Mouse (Mus musculus) macrophage (primary cell): ENCODE results near the gene Lbp. TPM values are rescaled to one million over a fixed set of nuclear protein-coding genes. Genes with fewer than 3 reads are reported as not detected.

ENCODE experiments used
- H3K27ac ChIP-seq: fragments of 350-480 bp; formaldehyde crosslinking; 2 replicates; pipeline ENCODE4 v1.9.0; 2021
- H3K36me3 ChIP-seq: fragments of 350-480 bp; formaldehyde crosslinking; 2 replicates; pipeline ENCODE4 v1.9.0; 2021; ENCODE audit errors: inconsistent target
- H3K4me3 ChIP-seq: fragments of 350-480 bp; formaldehyde crosslinking; 2 replicates; pipeline ENCODE4 v1.9.0; 2021; ENCODE audit errors: inconsistent target
- H3K79me2 ChIP-seq: fragments of 350-480 bp; formaldehyde crosslinking; 2 replicates; pipeline ENCODE4 v1.9.0; 2021; ENCODE audit errors: inconsistent target
- WGBS: methylation state at CpG from one replicate; pipeline ENCODE4 v1.1.7; 2026; ENCODE audit warnings: inconsistent platforms; ENCODE audit not compliant: missing documents; 5-methylcytosine and 5-hydroxymethylcytosine counted together
- polyA plus RNA-seq: library from polyadenylated mRNA; stranded (reverse); fragments of 250-400 nt; gene quantifications from 3 replicates; pipeline ENCODE4 v1.2.4, GENCODE M21; 2018; ENCODE audit warnings: inconsistent platforms

Gene Lbp
- polyA plus RNA-seq, 1 experiment from 2014 or later, result 3.7 TPM

DNA sequence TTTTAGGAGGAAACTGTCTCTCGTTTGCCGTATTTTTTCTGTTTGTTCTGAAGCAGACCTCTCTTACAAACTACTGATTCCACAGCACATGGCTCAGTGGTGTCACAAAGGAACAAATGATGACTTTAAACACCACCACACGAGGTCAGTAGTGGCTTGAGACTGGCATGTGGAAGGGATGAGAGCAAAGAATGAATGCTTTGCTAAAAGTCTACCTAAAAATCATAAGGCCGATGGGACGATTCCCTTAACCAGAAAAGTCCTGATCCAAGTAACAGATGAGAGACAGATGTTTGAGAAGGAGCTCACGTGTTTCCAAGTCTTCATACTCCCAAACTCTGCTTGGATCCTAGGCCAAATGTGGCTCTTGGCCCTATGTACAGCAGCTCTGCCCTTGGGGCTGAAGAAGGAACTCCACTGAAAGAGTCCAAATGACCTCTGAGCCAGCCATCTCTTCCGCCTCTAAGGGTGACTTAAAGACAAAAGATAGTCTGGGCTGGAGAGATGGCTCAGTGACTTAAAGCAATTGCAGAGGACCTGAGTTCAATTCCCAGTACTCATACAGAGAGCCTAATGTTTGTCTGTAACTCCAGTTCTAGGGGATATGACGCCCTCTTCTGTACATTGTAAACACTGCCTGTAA, 55.5 kb downstream of the Lbp start:
- WGBS, result 46% methylated on average over 8 of the region's 8 CpGs
- Histone ChIP-seq H3K27ac (peak overlapping the region; percentile 5; the same call in 1 of the 2 replicates), H3K4me3 (peak overlapping the region; percentile 74; the same call in 1 of the 2 replicates), H3K36me3 (peaks cover 25% of the 10 kb centered on the region), H3K79me2 (peaks cover 29% of the 10 kb centered on the region)

DNA sequence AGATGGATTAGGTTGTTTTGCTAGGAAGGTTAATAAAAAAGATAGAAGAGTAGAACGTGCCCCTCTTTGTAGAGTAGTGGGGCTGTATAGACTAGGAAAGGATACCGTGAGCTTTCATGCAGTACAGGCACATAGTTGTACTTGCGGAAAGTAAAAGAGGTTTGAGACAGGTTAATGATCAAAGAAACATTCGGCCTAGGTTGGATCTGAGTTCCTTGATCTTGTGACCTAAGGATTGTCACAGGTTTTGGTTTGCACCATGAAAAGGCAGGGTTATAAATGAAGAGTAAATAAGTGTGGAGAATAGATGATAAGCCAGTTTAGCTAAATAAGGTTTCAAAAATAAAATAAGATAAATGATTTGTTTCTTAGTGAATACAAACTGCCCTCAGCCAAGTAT, 57.9 kb downstream of the Lbp start:
- Histone ChIP-seq H3K4me3 (no peak overlapping the region), H3K27ac (no peak overlapping the region), H3K36me3 (peaks cover 2% of the 10 kb centered on the region; the same call in 1 of the 2 replicates), H3K79me2 (peaks cover 21% of the 10 kb centered on the region)
- WGBS, result 94% methylated on average over 4 of the region's 4 CpGs

DNA sequence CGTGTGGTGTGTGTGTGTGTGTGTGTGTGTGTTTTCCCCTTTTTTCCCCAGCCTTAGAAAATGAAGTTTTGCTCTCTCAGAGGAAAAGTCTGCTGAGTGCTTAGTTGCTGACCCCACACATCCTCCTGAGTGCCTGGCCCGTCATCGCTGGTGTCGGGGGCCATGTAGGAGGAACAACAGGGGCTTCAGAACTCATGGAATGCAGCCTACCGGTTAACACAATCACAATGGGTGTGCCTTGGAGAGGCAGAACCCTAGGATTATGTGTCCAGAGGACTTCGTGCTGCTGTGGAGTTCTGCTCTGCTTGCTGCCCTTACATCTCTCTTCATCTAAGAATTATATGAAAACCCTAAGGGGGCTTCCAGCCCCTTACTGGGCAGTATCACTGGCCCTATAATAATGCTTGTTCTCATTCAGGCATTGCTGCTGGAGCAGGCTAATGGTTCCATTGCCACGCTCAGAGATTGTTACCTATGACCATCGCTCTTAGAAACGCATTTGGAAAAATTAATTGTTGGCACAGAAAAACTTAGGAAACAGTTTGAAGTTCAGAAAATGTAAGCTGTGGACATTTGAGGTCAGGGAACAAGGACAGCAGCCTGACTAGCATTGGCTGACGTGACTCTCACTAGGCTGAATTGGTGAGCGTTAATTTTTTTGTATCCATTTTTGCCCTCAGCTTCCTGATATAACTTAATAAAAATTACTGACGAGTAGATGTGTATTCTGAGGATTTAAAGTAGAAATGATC, 59.0 kb downstream of the Lbp start:
- Histone ChIP-seq H3K36me3 (no peaks in the 10 kb centered on the region), H3K79me2 (peaks cover 10% of the 10 kb centered on the region), H3K27ac (no peak overlapping the region), H3K4me3 (no peak overlapping the region)
- WGBS, result 86% methylated on average over 12 of the region's 12 CpGs

DNA sequence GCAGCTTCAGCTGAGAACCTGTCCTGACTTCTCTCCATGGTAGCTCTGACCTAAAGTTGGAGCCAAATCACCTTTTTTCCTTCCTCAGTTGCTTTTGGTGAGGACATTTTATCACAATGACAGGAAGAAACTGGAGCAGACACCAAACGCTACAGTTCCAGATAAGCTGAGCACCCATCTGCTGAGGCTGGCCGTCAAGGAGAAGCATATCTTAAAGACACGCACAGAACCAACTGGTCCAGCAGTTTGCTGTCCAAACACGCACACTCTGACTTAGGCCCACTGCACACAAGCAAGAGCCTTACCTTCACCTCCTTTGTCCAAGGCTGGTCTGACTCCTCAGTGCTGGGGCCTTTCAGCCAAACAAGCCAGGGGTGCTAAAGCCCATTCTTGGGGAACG, 61.4 kb downstream of the Lbp start:
- Histone ChIP-seq H3K27ac (no peak overlapping the region), H3K4me3 (no peak overlapping the region)
- WGBS, result 93% methylated on average over 5 of the region's 5 CpGs

DNA sequence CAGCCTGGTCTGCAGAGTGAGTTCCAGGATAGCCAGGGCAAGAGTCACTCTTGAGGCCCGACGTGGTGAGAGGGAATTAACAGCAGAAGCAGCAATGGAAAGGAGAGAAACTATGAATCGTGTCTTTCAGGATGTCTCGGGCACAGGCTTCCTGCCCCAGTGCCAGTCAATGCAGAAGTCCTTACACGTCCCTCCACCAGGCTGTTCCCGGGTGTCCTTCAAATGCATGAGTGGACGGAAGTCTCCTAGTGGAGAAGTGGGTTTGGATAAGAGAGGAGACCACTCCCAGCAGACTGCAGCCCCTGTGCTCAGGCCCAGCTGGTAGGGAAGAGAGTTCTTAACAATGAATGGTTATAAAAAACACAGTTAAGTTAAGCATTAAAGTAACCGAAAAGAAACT, 62.0 kb downstream of the Lbp start:
- Histone ChIP-seq H3K36me3 (no peaks in the 10 kb centered on the region), H3K79me2 (no peaks in the 10 kb centered on the region), H3K27ac (no peak overlapping the region), H3K4me3 (no peak overlapping the region)
- WGBS, result 95% methylated on average over 8 of the region's 8 CpGs

More for the DNA sequence above, 61.4 kb downstream of the Lbp start:
- Histone ChIP-seq H3K36me3 (no peaks in the 10 kb centered on the region), H3K79me2 (no peaks in the 10 kb centered on the region)

DNA sequence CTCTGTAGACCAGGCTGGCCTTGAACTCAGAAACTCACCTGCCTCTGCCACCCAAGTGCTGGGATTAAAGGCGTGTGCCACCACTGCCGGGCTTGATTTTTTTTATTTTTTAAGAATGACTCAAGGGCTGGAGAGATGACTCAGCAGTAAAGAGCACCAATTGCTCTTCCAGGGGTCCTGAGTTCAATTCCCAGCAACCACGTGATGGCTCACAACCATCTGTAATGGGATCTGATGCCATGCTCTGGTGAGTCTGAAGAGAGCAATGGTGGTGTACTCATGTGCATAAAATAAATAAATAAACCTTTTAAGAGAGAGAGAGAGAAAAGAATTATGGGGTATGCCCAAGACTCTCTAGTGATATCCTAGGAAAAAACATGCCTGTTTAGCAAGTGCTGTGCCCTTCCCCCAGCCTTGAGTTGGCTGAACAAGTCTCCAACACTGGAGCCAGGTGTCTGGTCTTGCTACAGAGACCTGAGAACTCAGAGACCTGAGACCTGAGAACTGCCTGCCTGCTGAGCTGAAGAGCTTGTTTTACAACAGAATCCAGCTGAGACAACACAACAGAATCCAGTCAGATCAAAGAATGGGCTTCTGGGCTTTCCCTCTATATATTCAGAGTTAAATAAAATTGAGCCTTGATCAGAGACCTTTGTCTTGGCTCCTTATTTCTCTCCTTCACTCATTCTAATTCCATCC, 63.3 kb downstream of the Lbp start:
- WGBS, result 84% methylated on average over 3 of the region's 3 CpGs
- Histone ChIP-seq H3K27ac (no peak overlapping the region), H3K79me2 (no peaks in the 10 kb centered on the region), H3K4me3 (no peak overlapping the region), H3K36me3 (no peaks in the 10 kb centered on the region)

DNA sequence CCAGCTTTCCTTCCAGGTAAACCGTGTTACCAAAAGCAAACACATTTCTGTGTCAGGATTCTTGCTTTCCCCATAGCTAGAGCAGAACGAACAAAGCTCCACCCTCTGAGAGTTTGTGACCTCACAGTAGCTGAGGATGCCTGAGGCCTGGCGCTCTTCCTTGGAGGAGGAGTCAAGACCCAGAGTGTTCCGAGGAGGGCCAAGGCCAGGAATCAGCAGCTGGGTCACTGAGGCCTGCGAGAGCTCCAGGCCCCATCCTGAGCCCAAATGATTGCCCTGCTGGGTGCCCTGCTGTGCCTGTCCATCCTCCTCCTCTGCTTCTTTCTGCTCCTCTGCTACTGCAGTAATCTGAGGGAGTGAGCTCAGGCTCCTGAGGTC, 63.9 kb downstream of the Lbp start:
- Histone ChIP-seq H3K27ac (no peak overlapping the region), H3K36me3 (no peaks in the 10 kb centered on the region), H3K79me2 (no peaks in the 10 kb centered on the region), H3K4me3 (no peak overlapping the region)
- 82% methylated on average over 5 of the region's 5 CpGs for WGBS

DNA sequence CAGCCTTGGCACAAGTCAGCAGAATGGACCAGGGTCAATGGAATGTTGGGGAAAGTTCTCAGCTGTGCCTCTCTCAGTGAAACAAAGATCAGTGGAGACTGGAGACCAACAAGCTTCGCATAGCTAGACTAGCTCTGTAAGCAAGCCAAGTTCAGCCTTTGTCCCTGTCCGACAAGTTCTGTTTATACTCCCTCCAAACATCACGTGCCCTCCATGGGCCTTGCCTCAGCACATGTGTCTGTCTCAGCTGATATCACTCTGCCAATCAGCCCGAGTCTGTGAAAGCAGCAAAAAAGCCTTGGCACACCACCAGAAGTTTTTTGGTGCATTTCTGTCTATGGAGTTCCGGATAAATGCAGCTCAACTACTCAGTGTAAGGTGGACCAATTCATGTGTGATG, 66.8 kb downstream of the Lbp start:
- Histone ChIP-seq H3K27ac (no peak overlapping the region), H3K36me3 (no peaks in the 10 kb centered on the region), H3K79me2 (no peaks in the 10 kb centered on the region), H3K4me3 (no peak overlapping the region)
- 84% methylated on average over 5 of the region's 5 CpGs for WGBS

DNA sequence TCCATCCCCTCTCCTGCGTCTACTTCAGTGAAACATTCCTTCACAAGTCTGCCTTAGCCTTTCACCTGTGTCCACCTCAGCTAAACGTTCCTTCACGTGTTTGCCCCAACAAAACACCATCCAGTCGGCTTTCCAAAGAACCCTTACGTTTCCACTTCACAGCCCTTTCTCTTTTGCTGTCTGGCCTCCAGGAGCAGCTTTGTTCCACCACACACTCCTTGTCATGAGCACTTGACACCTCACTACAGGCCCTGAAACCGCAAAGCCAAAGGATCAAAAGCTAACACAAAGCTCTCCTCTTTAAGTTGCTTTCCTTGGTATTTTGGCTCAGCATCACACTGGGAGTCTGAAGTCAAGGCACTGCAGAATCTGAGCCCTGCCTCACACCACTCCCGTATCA, 67.2 kb downstream of the Lbp start:
- Histone ChIP-seq H3K79me2 (no peaks in the 10 kb centered on the region), H3K4me3 (no peak overlapping the region), H3K36me3 (no peaks in the 10 kb centered on the region), H3K27ac (no peak overlapping the region)
- WGBS, result 87% methylated on average over 7 of the region's 7 CpGs

DNA sequence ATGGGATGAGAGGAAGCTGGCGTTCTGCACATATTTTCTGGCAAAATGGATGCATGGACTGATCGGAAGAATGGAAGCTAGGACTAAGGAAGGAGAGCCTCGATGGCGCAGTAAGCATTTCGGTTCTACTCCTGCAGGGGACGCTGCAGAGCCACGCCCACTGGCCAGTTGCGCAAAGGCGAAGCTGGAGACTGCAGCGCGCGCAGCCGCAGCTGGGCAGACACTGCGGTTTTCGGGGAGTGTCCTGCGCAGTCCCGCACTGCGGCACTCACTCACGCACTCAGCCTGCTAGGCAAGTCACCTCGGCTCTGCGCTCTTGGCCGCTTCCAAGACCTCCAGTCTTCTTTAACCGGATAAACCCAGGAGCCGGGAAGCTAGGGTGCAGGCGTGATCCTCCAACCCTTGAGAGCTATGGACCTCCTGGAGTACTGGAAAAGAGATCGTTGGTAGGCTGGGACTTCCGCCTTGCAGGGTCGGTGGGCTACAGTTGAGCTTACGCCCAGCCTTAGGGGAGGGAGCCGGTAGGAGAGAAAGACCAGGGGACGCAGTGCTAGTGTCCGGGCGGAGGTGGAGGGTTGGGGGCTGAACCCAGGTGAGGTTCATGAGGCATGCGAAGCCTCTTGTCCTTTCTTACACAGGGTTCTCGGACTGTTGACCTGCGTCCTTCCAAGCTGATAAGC, 69.3 kb downstream of the Lbp start, which contains the start of gene Snhg11:
Gene Snhg11, plus strand, starts transcription at position 196 of the 680 bp plus-strand sequence.
- Histone ChIP-seq H3K4me3 (no peak within 1 kb of the TSS), H3K79me2 (no peaks in the 10 kb centered on the region), H3K36me3 (no peaks in the 10 kb centered on the region), H3K27ac (no peak within 1 kb of the TSS)
- 11% methylated on average over 36 of the region's 36 CpGs for WGBS

DNA sequence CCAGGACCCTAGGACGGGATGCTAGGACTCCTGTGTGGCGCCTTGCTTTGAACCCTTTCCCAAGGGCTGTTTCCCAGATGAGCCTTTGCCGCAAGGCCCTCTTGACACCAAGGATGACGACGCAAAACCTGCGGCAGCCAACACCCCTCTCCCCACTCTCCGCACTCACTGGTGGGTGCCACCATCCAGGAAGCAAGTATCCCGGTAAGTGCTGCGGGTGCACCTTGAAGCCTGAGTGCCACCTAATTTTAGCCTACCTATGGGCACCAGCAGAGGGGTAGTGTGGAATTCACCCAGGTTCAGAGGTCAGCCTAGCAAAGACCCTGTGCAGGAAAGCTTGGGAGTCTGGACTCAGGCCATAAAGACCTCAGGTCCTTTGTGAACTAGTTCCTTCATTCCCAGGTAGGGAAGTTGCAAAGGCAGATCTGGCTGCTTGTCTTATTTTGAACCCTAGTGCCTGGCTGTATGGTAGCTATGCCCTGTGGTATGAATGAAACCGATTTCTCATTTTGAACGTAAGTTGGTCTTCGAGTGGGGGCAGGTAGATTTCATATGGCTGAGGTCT, 69.9 kb downstream of the Lbp start:
- 52% methylated on average over 12 of the region's 12 CpGs for WGBS
- Histone ChIP-seq H3K4me3 (no peak overlapping the region), H3K27ac (no peak overlapping the region), H3K79me2 (no peaks in the 10 kb centered on the region), H3K36me3 (no peaks in the 10 kb centered on the region)

DNA sequence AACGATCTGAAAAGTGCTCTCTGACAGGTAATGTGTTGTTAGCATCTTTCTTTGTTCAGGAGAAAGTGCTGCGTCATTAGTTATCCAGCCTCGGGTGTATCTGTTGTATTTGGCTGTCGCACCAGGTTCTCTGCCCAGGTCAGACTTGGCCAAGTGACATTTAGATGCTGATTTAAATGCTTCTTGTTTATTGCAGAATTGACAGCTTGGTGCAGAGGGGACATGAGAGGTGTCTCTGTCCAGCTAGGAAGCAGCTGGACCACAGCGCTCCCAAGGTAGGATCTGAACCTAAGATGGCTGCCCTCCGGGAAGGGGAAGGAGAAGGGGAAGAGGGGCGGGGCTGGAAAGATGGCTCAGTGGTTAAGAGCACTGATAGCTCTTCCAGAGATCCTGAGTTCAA, 70.5 kb downstream of the Lbp start:
- H3K79me2 ChIP-seq, result no peaks in the 10 kb centered on the region
- no peak overlapping the region for H3K27ac ChIP-seq
- no peak overlapping the region for H3K4me3 ChIP-seq
- whole genome bisulfite sequencing, result 70% methylated on average over 7 of the region's 7 CpGs
- H3K36me3 ChIP-seq, result no peaks in the 10 kb centered on the region

DNA sequence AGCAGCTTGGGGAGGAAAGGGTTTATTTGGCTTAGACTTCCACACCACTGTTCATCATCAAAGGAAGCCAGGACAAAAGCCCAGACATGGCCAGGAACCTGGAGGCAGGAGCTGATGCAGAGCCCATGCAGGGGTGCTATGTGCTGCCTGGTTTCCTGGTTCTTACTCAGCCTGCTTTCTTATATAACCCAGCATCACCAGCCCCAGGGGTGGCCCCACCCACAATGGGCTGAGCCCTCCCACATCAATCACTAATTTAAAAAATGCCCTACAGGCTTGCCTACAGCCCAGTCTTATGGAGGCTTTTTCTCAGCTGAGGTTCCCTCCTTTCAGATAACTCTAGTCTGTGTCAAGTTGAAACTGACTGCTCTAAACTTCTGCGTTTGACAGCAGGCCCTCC, 71.5 kb downstream of the Lbp start:
- Histone ChIP-seq H3K27ac (no peak overlapping the region), H3K79me2 (no peaks in the 10 kb centered on the region), H3K4me3 (no peak overlapping the region), H3K36me3 (no peaks in the 10 kb centered on the region)
- WGBS, result 73% methylated on average over 1 of the region's 1 CpGs

DNA sequence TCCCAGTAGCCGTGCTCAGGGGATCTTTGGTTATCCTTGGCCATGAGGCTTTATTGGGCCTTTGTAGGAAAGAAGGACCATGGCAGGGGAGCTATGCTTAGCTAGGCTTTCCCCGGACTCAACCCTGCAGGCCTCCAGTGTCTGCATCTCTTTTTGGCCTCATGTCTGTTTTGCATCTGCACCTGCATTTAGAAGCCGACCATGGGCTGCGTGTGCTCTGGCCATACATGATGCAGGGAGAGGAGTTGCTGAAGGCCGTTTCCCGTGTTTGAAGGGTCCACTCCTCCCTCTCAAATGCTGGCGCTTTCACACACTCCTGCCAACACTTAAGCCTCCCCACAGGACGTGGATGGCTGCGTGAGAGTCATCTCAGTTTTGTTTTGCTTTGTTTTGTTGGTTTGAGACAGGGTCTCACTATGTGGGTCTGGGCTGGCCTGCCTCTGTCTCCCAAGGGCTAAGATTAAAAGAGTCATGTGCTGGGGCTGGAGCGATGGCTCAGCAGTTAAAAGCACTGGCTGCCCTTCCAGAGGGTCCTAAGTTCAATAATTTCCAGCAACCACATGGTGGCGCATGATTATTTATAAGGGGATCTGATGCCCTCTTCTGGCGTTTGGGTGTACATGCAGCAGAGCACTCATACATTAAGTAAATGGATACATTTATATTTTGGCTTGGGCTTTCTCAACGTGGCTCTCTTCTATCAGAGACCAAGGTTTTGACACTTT, 73.2 kb downstream of the Lbp start:
- Histone ChIP-seq H3K36me3 (no peaks in the 10 kb centered on the region), H3K27ac (no peak overlapping the region), H3K4me3 (no peak overlapping the region), H3K79me2 (no peaks in the 10 kb centered on the region)
- WGBS, result 54% methylated on average over 13 of the region's 13 CpGs
